Mouse (Mus musculus) frontal cortex, postnatal 10 days (tissue): ENCODE results near the gene Tspan18.

Source experiments
- DNase-seq, 2 experiments: peaks; one replicate each; pipeline ENCODE4 v3.0.0; 2022; ENCODE audit warnings: low spot score in 2 of 2, mixed read lengths in 1 of 2

Tspan18 gene

DNA sequence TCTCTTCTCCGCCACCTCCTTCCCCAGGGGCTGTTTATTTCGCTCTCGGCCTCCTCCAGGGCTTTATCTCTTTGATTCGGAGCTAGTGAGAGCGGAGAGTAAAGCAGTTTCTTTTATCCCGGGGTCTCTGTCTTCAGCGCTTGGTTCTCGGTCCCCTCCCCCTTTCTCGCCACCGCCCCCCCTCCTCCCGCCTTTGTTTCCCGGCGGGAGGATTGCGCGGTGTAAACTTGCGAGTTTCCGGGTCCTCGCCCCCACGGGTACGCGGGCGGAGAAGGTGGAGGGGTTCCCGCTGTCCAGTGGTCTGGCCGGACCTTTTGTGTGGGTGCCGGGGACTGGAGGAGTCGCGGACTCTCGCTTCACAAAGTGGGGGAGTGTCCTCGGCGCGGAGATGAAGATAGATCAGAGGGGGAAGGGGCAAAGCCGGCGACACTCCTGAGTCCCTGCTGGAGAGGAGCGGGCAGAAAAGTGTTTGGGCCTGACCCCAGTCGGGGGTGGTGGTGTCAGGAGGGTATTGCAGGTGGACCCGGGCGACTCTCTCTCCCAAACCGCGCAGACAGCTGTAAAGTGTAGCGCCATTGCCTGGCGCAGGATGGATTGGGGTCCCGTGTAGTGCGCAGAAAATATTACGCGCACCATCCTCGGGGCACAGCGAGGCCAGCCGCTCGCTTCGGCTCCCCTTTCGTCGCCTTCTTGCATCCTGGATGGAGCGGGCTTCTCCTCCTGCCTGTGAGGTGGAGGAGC lies 146.1 kb downstream of the Tspan18 start:
- DNase-seq = no peak

DNA sequence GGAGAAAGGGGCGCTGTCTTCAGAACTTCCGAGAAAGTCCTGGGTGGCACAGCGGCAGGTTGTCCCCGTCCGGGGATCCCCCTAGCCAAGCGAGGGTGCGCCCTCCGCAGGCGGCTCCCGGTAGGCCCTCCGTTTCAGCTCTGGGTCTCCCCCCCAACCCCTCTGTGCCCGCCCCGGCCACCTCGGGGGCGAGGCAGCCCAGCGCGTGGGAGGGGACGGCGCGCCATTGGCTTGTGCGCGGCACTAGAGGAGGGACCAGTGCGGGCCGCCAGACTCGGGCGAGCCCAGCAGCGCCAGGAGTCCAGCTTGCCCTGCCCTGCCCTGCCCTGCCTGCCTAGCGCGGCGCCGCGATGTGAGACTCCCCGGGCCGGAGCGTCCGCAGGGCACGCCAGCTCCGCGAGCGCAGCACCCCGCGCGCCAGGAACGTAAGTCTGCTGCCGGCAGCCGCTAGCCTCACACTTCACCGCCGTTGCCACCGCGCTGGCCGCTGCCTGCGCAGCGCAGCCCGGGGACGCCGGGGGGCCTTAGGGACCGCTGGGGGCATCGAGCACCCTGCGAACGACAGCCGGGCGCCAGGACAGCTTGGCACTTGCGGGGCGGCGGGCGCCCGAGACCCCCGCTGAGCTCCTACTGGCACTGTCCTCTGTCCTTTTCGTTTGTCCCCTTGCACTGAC lies 146.8 kb downstream of the Tspan18 start, which contains the start of gene Trp53i11:
Gene Trp53i11 (plus strand): TSS at position 226 of the 674 bp plus-strand sequence.
- DNase-seq = peak; percentile 73 to 74

- DNase-seq = no peak
Measured at GRCm38 (mm10) chr2:93182859-93183258, 151.4 kb downstream of the Tspan18 start.

DNA sequence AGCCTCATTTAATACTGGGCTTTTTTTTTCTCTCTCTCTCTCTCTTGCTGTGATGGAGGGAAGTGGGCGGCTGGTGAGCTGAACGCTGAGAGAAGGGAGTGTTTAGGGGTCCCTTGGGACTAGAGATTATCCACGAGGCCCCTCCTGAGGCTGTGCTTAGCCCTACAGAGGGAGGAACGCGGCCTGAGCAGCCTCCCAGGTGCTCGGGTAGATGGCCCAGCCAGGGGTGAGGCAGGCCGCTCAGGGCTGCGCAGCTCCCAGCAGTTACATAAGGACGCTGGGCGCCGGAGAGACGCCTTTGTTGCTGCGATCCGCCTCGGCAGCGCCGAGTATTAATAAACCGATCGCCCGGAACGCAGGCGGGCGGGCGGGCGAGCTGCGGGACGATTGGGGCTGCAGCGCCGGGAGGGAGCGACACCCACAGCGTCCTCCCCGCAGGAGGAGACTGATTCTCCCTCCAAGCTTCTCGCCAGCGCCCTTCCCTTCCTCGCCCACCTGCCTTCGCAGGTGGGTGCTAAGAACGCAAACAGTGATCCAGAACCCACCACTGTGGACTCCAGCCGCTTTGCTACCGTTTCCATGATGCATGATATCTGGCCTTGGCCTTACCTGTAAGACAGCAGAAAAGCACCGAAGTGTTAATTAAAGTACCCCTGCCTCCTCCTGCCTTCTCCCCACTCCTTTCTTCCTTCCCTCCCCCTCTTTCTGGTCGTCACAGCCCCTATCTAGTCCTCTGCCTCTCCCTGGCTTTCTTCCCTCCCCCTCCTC lies 154.0 kb downstream of the Tspan18 start:
- DNase-seq = no peak

DNA sequence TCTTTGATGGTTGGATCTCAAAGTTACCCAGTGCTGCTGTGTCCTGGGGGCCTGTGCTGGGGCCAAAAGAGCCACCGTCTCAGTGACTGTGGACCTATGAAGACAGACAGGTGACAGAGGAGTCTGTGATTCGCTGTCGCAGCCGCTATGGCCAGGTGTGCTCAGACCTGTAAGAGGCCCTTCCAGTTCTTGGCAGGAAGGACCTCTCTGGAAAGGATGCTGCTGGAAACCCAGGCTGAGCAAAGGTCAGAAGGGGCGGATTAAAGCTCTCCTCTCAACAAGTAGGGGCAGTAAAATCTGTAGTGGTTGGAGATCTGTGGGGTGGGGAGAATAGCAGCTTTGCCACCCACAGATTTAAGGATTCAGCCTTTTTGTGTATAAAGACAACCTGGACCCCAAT lies 154.7 kb downstream of the Tspan18 start:
- DNase-seq = no peak

DNA sequence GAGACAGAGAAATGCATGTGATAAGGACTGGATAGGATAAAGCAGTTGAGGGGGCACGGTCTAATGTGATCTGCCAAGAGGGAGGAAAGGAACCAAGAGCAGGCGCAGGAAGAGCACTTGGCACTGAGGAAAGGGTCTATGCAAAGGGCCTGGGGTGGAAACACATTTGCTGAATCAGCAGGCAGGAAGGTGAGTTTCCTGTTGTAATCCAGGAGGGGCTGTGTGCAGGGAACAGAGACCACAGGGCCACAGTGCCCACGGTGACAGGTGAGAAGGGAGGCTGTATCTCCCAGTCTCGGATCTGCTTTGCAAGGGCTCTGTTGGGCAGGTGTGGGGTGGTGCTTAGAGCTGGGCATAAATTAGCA lies 156.0 kb downstream of the Tspan18 start:
- no peak for DNase-seq

DNA sequence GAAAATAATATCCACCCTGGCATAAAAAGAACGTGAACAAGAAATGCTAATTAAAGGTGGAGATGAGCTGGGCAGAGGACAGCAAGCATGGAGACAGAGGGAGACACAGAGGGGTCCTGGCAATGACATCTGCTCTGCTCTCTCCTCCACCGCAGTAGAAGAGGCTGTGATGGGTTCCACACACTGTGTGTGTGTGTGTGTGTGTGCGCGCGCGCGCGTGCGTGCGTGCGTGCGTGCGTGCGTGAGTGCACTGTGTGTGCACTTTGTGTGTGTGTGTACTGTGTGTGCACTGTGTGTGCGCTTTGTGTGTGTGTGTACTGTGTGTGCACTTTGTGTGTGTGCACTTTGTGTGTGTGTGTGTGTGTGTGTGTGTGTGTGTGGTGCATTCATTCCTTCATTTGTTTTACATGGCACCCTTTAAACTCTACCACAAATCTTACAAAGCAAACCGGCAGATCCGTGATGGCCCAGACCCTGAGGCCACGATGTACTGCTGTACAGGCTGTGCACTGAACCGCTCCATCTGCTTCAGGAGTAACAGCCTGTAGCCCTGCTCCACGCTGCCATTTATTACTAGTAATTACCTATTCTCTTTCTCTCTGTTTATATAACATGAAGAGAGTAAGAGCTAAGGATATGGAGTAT lies 156.5 kb downstream of the Tspan18 start:
- DNase-seq = no peak

- DNase-seq = no peak
Measured at GRCm38 (mm10) chr2:93176871-93177667, 157.2 kb downstream of the Tspan18 start.

- DNase-seq = no peak
Measured at GRCm38 (mm10) chr2:93176193-93176798, 158.0 kb downstream of the Tspan18 start.

- DNase-seq = no peak
Measured at GRCm38 (mm10) chr2:93175721-93176120, 158.6 kb downstream of the Tspan18 start.

DNA sequence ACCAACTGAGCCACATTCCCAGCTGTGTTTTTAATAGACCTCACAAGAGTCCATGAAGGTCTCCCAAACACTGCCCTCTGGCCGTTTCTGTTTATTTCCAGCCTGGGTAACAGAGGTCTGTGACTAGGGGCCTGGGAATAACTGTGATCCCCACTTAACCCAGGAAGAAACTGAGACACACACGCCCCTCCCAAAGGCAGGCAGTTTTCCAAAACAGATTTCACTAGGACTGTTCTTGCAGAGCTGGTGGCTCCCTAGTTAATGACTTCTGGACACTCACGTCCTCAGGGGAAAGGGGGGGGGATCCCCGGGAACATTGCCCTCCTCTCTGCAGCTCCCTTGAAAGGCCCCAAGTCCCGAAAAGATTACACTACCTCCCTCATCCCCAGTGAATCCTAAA lies 159.0 kb downstream of the Tspan18 start:
- DNase-seq = no peak

- no peak for DNase-seq
Measured at GRCm38 (mm10) chr2:93174159-93174558, 160.1 kb downstream of the Tspan18 start.

DNA sequence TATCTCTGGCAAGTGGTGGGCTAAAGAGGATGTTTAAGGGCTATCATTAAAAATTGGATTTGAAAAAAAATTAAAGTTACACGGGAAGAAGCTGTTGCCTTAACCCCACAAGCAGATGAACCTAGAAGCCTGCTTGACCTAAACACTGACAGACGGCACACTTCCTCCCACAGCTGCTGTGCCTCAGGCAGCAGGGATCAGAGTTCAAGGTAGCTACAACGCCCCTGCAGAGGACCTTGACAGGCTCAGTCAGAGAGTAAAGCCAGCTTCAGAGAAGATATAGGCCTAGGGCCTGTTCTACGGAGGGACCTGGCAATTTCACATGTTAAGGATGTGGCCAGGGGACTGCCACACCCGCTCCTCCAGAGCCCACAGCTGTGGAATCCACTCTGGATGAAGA lies 161.8 kb downstream of the Tspan18 start:
- no peak for DNase-seq

DNA sequence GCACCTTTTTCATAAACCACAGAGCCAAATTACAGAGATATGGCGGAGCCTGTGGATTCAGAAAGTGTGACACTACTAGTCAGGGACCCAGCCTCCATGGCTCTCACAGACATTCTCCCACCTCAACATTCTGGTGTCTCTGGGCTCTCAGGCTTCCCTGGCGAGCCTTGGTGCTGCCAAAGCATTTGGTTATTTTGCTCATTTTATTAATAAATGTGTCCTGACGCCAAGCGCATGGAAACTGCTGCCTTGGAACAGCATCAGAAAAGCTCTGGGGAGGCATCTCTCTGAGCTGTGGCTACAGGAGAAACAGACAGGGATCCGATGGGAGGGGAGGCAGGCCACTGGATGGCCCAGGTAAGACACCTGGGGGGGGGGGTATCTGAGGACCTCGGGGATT lies 162.4 kb downstream of the Tspan18 start:
- DNase-seq = no peak

- DNase-seq = no peak
Measured at GRCm38 (mm10) chr2:93170845-93171200, 163.5 kb downstream of the Tspan18 start.

GRCm38 (mm10) chr2:93170156-93170844 lies 164.0 kb downstream of the Tspan18 start:
- DNase-seq = no peak

DNA sequence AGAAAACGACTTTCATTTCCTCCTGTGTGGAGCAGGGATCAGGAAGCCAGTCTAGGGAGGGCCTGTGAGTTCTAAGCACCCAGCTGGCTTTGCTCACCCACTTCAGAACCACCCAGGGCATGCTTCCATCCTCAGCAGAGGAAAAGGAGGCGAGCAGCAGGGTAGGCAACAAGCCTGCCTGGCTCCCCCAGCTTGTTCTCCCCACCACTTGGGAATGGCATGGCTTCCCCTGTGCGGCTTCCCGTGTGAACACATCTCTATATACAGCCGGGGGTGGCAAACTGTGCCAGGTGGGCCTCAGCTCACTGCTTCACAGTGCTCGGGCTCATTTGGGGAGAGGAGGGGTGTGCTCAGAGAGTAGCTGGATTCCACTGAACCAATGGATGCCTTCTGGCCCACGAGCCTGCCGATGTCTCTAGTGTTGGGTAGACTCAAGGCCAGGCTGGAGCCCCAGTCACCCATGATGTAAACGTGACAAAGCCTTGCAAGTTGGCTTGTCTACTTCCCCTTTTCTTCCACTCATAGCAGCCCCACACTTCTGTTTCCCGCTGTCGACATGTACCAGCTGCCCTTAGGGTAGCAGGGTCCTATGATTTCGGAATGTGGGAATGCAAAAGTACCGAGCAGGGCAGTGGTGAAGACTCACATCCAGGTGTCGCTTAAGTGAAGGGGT lies 167.4 kb downstream of the Tspan18 start:
- DNase-seq = no peak

DNA sequence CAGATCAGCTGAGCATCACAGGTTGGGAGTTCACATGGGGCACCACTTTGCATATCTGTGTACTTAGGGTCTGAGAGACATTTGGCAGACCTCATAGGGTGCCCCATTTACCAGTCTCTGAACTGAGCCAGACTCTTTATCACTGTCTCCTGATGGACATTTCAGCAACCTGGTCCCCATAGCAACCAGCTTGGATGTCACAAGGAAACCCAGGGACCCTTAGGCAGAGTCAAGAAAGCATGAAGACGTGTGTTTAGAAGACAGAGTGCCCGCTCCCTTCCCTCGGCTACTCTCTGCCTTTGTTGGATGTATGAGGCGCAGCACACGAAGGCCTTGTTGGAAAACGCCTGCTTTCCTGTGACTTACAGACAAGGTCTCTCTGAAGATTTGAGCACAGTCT lies 168.0 kb downstream of the Tspan18 start:
- DNase-seq = no peak

GRCm38 (mm10) chr2:93163750-93164335 lies 170.5 kb downstream of the Tspan18 start:
- no peak for DNase-seq
